Mouse (Mus musculus) E14TG2a.4 (cell line): Measurements from ENCODE around the gene Nsun7.

Source experiments
- H3K27me3 ChIP-seq: 2 replicates; pipeline ENCODE4 v1.6.1; 2014; ENCODE audit warnings: low read length, control low read depth; ENCODE audit not compliant: insufficient read depth
- H3K36me3 ChIP-seq: 2 replicates; pipeline ENCODE4 v1.6.1; 2014; ENCODE audit warnings: low read length, control low read depth; ENCODE audit not compliant: insufficient read depth
- H3K4me1 ChIP-seq: replicated peaks from 2 replicates; pipeline ENCODE4 v1.6.1; 2014; ENCODE audit warnings: low read depth, low read length, control low read depth
- H3K4me3 ChIP-seq: replicated peaks from 2 replicates; pipeline ENCODE4 v1.5.1; 2014; ENCODE audit warnings: mild to moderate bottlenecking, low read length
- H3K9me3 ChIP-seq: 2 replicates; pipeline ENCODE4 v1.6.1; 2014; ENCODE audit warnings: low read length, control low read depth
- CTCF ChIP-seq: conservative IDR thresholded peaks from 2 replicates; pipeline ENCODE4 v1.5.1; 2014; ENCODE audit warnings: low read length
- NANOG ChIP-seq: IDR thresholded peaks from 2 replicates; pipeline ENCODE4 v1.6.1; 2014; ENCODE audit warnings: borderline replicate concordance, low read length, mixed read lengths
- POU5F1 ChIP-seq: IDR thresholded peaks from 2 replicates; pipeline ENCODE4 v1.6.1; 2014; ENCODE audit warnings: low read length, borderline replicate concordance

The Nsun7 gene

GRCm38 (mm10) chr5:66319341-66319740, 59.6 kb downstream of the Nsun7 start:
- H3K27me3 ChIP-seq: no peaks in the 10 kb centered on the region
- no peaks in the 10 kb centered on the region for H3K9me3 ChIP-seq
- no peak overlapping the region for H3K4me3 ChIP-seq
- H3K36me3 ChIP-seq: no peaks in the 10 kb centered on the region
- TF ChIP-seq CTCF (peak; percentile 69), POU5F1 (no peak), NANOG (no peak)
- H3K4me1 ChIP-seq: peaks cover 8% of the 10 kb centered on the region

DNA sequence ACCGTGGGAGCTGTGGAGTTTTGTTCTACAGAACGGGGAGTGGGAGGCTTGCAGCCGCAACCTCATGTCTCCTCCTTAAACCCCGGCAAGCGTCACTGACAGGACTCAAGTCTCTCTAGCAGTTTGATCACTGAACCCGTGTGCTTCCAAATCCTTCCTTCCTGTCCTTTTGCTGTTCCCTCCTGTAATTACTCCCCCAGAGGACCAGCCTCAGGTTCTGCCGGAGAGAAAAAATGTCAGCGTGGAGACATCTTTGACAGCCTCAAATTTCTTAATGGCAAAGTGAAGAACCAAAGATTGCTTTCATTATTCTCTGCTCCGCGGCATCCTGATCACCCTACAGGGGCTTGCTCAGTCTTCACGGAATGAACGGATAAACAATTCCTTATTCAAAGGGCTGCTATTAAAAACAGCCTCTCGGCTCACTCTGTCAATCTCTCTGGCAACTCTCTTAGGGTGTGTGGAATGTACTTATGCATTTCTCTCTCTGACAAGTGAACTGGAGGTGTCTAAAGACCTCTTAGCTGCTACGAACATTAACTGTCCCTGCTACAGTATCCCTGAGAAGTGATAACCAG, 60.2 kb downstream of the Nsun7 start:
- Histone ChIP-seq H3K4me1 (peaks cover 10% of the 10 kb centered on the region), H3K9me3 (no peaks in the 10 kb centered on the region), H3K4me3 (no peak overlapping the region), H3K27me3 (no peaks in the 10 kb centered on the region), H3K36me3 (no peaks in the 10 kb centered on the region)
- TF ChIP-seq POU5F1 (no peak), NANOG (no peak), CTCF (no peak)

GRCm38 (mm10) chr5:66323131-66323530, 63.4 kb downstream of the Nsun7 start:
- peaks cover 18% of the 10 kb centered on the region for H3K4me1 ChIP-seq
- H3K36me3 ChIP-seq: peaks cover 4% of the 10 kb centered on the region; the same call in 1 of the 2 replicates
- H3K9me3 ChIP-seq: peaks cover 3% of the 10 kb centered on the region; the same call in 1 of the 2 replicates
- no peak overlapping the region for H3K4me3 ChIP-seq
- TF ChIP-seq CTCF: no peak
- TF ChIP-seq NANOG: no peak
- no peak for TF ChIP-seq POU5F1
- H3K27me3 ChIP-seq: no peaks in the 10 kb centered on the region

DNA sequence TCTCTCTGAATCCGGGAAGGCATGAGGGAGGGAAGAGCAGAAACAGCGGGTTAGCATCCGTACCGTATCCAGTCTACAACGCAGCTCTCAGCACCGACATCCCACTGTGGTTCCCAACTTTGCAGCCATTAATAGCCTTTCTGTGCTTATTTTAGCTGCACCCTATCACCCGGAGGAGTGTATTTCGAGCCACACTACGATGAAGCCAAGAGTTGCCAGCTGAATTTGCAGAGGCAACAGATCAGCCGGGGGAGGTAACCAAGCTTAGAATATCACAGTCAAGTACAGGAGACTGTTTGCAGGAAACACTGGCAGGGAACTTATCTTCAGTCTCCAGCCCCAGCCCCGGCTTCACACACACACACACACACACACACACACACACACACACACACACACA, 63.9 kb downstream of the Nsun7 start:
- H3K36me3 ChIP-seq: peaks cover 4% of the 10 kb centered on the region; the same call in 1 of the 2 replicates
- no peak overlapping the region for H3K4me3 ChIP-seq
- H3K9me3 ChIP-seq: peaks cover 3% of the 10 kb centered on the region; the same call in 1 of the 2 replicates
- TF ChIP-seq CTCF: no peak
- TF ChIP-seq POU5F1: no peak
- TF ChIP-seq NANOG: no peak
- H3K4me1 ChIP-seq: peaks cover 22% of the 10 kb centered on the region
- H3K27me3 ChIP-seq: no peaks in the 10 kb centered on the region

DNA sequence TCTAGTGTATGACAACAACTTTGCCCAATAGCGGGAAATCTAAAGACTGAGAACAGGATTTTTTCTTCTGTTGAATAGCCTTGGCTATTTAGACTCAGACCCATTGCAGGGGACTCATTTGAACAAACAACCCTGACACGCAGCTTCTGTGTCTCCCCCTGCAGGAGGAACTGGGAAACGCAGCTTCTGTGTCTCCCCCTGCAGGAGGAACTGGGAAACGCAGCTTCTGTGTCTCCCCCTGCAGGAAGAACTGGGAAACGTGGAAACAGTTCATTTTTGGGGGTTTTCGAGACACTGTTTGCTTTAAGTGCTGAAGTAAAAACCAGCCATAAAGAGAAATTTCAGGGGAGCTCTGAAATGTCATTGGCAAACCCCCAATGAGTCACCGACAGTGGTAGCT, 66.7 kb downstream of the Nsun7 start:
- H3K4me3 ChIP-seq: no peak overlapping the region
- no peaks in the 10 kb centered on the region for H3K27me3 ChIP-seq
- peaks cover 4% of the 10 kb centered on the region; the same call in 1 of the 2 replicates for H3K36me3 ChIP-seq
- TF ChIP-seq POU5F1 (no peak), CTCF (peak; percentile 92)
- H3K9me3 ChIP-seq: peaks cover 3% of the 10 kb centered on the region; the same call in 1 of the 2 replicates
- H3K4me1 ChIP-seq: peaks cover 16% of the 10 kb centered on the region

- Histone ChIP-seq H3K4me1 (peaks cover 16% of the 10 kb centered on the region), H3K36me3 (peaks cover 4% of the 10 kb centered on the region; the same call in 1 of the 2 replicates), H3K9me3 (peaks cover 3% of the 10 kb centered on the region; the same call in 1 of the 2 replicates), H3K4me3 (no peak overlapping the region), H3K27me3 (no peaks in the 10 kb centered on the region)
- no peak for TF ChIP-seq CTCF
- TF ChIP-seq POU5F1: no peak
- no peak for TF ChIP-seq NANOG
Observed at GRCm38 (mm10) chr5:66327949-66328726, 68.4 kb downstream of the Nsun7 start.

DNA sequence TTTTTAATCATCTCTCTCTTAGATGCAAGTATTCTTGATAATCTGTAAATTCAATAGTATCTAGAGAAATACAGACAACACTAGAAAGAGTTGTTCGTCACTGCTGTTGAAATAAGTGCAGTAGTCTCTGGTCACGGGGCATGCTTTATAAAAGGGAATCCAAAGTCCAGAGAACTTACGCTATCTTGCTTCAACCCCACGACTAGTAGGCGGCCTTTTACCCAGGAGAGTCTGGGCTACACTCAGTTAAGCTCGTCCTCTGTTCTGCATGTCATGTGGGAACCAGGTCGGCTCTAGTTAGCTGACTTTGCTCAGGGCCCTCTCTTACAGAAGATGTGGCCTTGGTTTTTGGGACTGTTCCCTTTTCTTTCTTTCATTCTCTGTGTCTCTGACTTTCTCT, 69.1 kb downstream of the Nsun7 start:
- peaks cover 16% of the 10 kb centered on the region for H3K4me1 ChIP-seq
- peaks cover 3% of the 10 kb centered on the region; the same call in 1 of the 2 replicates for H3K9me3 ChIP-seq
- H3K4me3 ChIP-seq: no peak overlapping the region
- H3K36me3 ChIP-seq: peaks cover 4% of the 10 kb centered on the region; the same call in 1 of the 2 replicates
- H3K27me3 ChIP-seq: no peaks in the 10 kb centered on the region
- TF ChIP-seq NANOG: no peak
- TF ChIP-seq POU5F1: no peak
- TF ChIP-seq CTCF: no peak

GRCm38 (mm10) chr5:66330806-66331205, 71.1 kb downstream of the Nsun7 start:
- no peaks in the 10 kb centered on the region for H3K36me3 ChIP-seq
- no peak overlapping the region for H3K4me3 ChIP-seq
- peaks cover 3% of the 10 kb centered on the region; the same call in 1 of the 2 replicates for H3K9me3 ChIP-seq
- no peak for TF ChIP-seq NANOG
- no peak for TF ChIP-seq POU5F1
- TF ChIP-seq CTCF: no peak
- peaks cover 8% of the 10 kb centered on the region; the same call in 1 of the 2 replicates for H3K27me3 ChIP-seq
- peaks cover 12% of the 10 kb centered on the region for H3K4me1 ChIP-seq
